Mouse (Mus musculus) gastrocnemius, postnatal 10 days (tissue): ENCODE data around the gene Dcdc2b. TPM values are rescaled to one million over a fixed set of nuclear protein-coding genes. Genes with fewer than 3 reads are reported as not detected.

Experiments used
- DNase-seq: peaks from one replicate; pipeline ENCODE4 v3.0.0; 2021; ENCODE audit warnings: mixed read lengths
- total RNA-seq, 2 experiments: library from RNA; stranded (reverse); gene quantifications; 2 replicates each; pipeline ENCODE4 v1.2.3; 2021

Dcdc2b gene
- total RNA-seq, 2 experiments from 2014 or later, result 0.61 to 2.6 TPM

GRCm38 (mm10) chr4:129621283-129621841 lies 7.3 kb upstream of the Dcdc2b start:
- DNase-seq, result no peak

GRCm38 (mm10) chr4:129620419-129621282 lies 6.6 kb upstream of the Dcdc2b start:
- no peak for DNase-seq

GRCm38 (mm10) chr4:129618786-129619691 lies 5.0 kb upstream of the Dcdc2b start, which contains the start of gene Iqcc:
Gene Iqcc, minus strand, starts transcription at chr4:129619099.
- peak; percentile 95 for DNase-seq

GRCm38 (mm10) chr4:129618031-129618430 lies 4.0 kb upstream of the Dcdc2b start:
- DNase-seq, result no peak

- no peak for DNase-seq
These were observed 3.1 kb upstream of the Dcdc2b start for GRCm38 (mm10) chr4:129617121-129617641.

GRCm38 (mm10) chr4:129616631-129617030 lies 2.6 kb upstream of the Dcdc2b start:
- DNase-seq, result no peak

- no peak for DNase-seq
These were observed 1.8 kb upstream of the Dcdc2b start for GRCm38 (mm10) chr4:129615801-129616290.

GRCm38 (mm10) chr4:129610472-129610871 lies 3.6 kb downstream of the Dcdc2b start:
- DNase-seq, result no peak

- DNase-seq, result no peak
These were observed 4.0 kb downstream of the Dcdc2b start for GRCm38 (mm10) chr4:129610026-129610425.

- no peak for DNase-seq
These were observed 4.9 kb downstream of the Dcdc2b start for GRCm38 (mm10) chr4:129609139-129609631.

- peak; percentile 77 for DNase-seq
These were observed 5.5 kb downstream of the Dcdc2b start for GRCm38 (mm10) chr4:129608426-129609025.

- DNase-seq, result peak; percentile 79
These were observed 13.6 kb downstream of the Dcdc2b start, which contains the start of the genes Eif3i and Tmem234 for GRCm38 (mm10) chr4:129600233-129601158. Gene Eif3i, minus strand, starts transcription at chr4:129600648. Gene Tmem234, plus strand, starts transcription at chr4:129600668.

- no peak for DNase-seq
These were observed 25.2 kb downstream of the Dcdc2b start for GRCm38 (mm10) chr4:129588865-129589264.

GRCm38 (mm10) chr4:129586943-129587342 lies 27.1 kb downstream of the Dcdc2b start:
- DNase-seq, result no peak

- DNase-seq, result no peak
These were observed 28.3 kb downstream of the Dcdc2b start for GRCm38 (mm10) chr4:129585773-129586172.

GRCm38 (mm10) chr4:129584884-129585608 lies 29.0 kb downstream of the Dcdc2b start:
- peak; percentile 89 for DNase-seq

- DNase-seq, result no peak
These were observed 29.7 kb downstream of the Dcdc2b start for GRCm38 (mm10) chr4:129584370-129584769.

GRCm38 (mm10) chr4:129582251-129582650 lies 31.8 kb downstream of the Dcdc2b start:
- DNase-seq, result no peak

- no peak for DNase-seq
These were observed 33.7 kb downstream of the Dcdc2b start for GRCm38 (mm10) chr4:129580347-129580746.
